Mouse (Mus musculus): Measurements from ENCODE around the gene Smg6.
A peak's percentile ranks its signal among the peaks of the same experiment; 100 is the strongest.

Smg6 gene

GRCm38 (mm10) chr11:75049807-75050206, 124.2 kb downstream of the Smg6 start:
- DNase-seq (ENCODE audit: low spot score): no peak

- no peak for DNase-seq (ENCODE audit: low spot score)
Measured at GRCm38 (mm10) chr11:75051239-75051638, 125.6 kb downstream of the Smg6 start.

GRCm38 (mm10) chr11:75051712-75052550, 126.3 kb downstream of the Smg6 start:
- no peak for DNase-seq (ENCODE audit: low spot score)

GRCm38 (mm10) chr11:75053020-75053419, 127.4 kb downstream of the Smg6 start:
- DNase-seq (ENCODE audit: low spot score): no peak

DNA sequence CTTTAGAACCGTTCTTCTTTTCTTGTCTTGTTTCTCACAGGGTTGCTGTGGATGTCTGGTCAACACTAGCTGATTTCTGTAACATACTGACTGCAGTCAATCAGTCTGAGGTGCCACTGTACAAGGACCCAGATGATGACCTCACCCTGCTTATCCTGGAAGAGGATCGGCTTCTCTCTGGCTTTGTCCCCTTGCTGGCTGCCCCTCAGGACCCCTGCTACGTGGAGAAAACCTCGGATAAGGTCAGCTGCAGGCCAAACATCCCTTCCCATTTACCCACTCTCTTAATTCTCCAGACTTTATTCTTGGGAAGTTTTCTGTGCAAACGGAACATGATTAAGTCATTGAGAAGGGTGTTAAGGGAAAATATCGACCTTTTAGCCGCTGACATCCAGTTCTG, 128.1 kb downstream of the Smg6 start:
- no peak for DNase-seq (ENCODE audit: low spot score)

- DNase-seq (ENCODE audit: low spot score): no peak
Measured at GRCm38 (mm10) chr11:75054184-75054877, 128.7 kb downstream of the Smg6 start.

DNA sequence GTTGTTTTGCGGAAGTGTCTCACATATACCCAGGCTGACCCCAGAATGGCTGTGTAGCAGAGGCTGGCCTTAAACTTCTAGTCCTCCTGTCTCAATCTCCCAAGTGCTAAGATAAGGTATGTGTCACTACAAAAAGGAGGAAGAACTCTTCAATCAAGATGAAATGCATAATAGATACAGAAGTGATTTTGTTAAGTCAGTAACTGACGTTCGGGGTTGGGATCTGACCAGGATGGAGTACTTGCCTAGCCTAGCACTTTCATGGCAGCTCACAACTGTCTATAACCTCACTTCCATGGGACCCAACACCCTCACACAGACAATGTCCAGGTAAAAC, 129.2 kb downstream of the Smg6 start:
- no peak for DNase-seq (ENCODE audit: low spot score)

DNA sequence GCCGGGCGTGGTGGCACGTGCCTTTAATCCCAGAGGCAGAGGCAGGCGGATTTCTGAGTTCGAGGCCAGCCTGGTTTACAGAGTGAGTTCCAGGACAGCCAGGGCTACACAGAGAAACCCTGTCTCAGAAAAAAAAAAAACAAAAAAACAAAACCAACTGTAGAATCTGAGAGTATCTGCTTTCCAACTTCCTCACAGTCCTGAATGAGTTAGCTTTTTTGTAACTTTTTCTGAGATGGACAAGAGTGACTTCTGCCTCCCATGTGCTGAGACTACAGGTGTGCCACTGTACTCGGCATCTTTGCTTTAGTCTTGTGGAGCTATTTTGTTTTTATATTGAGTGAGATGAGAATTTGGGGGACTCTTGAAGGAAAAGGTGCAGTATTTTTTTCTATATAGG, 137.0 kb downstream of the Smg6 start:
- no peak for DNase-seq (ENCODE audit: low spot score)

DNA sequence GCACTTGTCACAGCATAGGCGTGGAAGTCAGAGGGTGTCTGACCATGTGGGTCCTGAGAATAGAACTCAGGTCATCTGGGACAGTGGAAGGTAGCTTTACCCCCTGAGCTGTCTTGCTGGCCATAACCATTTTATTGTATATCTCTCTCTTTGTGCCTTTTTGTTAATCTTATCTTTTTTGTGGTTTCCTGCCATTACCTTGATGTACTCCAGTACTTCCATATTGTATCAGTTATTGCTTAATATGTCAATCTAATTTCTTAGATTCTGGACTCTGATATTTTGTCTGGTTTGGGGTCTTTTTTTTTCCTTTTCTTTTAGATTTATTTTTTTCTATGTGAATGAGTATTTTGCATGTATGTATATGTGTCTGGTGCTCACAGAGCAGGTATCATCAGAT, 138.6 kb downstream of the Smg6 start:
- DNase-seq (ENCODE audit: low spot score): no peak

DNA sequence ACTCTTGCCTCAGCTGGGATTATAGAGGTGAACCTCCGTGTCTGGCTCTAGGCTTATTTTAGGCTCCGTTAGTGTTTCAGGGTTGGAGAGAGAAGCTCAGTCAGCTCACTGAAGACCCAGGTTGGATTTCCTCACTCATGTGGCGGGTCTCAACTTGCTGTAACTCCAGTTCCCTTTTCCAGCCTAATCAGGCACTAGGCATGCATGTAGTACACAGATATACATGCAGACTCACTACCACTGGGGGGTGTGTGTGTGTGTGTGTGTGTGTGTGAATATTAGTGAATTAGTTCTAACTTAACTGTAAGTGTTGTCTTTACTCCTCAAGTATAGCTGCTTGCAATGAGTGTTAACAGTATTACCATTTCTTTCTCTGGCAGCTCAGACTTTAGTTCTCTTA, 145.7 kb downstream of the Smg6 start:
- no peak for DNase-seq (ENCODE audit: low spot score)

- DNase-seq (ENCODE audit: low spot score): no peak
Measured at GRCm38 (mm10) chr11:75072932-75073625, 147.5 kb downstream of the Smg6 start.

- DNase-seq (ENCODE audit: low spot score): no peak
Measured at GRCm38 (mm10) chr11:75073696-75074095, 148.1 kb downstream of the Smg6 start.

DNA sequence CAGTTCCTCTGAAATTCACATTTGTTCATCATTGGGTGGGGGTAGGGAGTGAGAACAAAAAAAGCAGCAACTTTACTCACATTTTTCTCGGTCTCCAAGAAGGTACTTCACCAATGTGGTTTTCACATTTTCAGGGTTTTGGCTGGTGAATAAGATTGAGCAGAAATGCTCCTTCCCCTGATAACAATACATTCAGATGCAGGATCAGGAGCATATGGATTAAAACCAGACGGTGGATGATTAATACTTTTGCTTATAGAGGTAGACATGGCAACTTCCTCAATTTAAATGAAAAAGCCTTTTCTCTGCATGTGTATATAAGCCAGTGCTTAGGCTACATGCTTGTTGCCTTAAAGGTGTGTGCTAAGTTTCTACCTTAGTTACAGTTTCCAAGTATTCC, 148.9 kb downstream of the Smg6 start:
- no peak for DNase-seq (ENCODE audit: low spot score)

GRCm38 (mm10) chr11:75078616-75079015, 153.0 kb downstream of the Smg6 start:
- DNase-seq (ENCODE audit: low spot score): no peak

- no peak for DNase-seq (ENCODE audit: low spot score)
Measured at GRCm38 (mm10) chr11:75083031-75083430, 157.4 kb downstream of the Smg6 start.

DNA sequence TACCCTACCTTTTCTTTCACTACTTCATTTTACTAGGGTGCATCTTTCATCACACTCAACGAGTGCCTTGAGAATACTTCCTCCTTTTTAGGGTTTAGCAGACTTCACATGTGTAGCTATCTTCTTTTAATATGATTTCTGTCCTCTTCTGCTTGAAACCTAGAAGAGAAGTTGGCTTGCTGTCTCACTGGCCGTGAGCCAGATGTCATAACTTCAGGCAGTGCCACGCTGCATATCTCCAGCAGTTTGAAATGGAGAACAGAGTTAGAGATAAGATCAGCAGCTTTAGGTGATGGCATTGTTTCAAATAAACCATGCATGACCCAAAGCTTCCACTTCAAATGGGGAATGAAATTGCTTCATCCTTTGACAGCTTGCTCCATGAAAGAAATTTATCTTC, 166.5 kb downstream of the Smg6 start:
- DNase-seq (ENCODE audit: low spot score): peak; percentile 30

- DNase-seq (ENCODE audit: low spot score): peak; percentile 27
Measured at GRCm38 (mm10) chr11:75092656-75093055, 167.0 kb downstream of the Smg6 start.

- DNase-seq (ENCODE audit: low spot score): no peak
Measured at GRCm38 (mm10) chr11:75094759-75095158, 169.1 kb downstream of the Smg6 start.

GRCm38 (mm10) chr11:75102763-75103339, 177.2 kb downstream of the Smg6 start:
- no peak for DNase-seq (ENCODE audit: low spot score)

DNA sequence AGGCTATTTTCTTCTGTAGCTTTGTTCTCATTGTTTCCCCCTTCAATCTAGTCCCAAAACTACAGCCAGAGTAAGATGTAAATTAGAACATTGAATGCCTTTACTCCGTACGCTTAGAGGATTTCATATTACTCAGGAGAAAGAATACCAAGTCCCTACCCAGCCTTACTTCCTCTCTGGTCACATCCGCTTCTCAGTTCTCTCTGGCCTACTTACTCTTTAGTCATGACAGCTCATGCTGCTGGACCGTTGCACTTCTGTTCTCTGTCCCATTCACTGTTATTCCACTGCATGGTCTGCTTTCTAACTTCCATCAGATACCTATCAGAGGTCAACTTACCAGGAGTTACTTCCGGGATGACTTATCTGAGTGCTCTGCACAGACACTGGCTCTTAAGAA, 181.0 kb downstream of the Smg6 start:
- DNase-seq (ENCODE audit: low spot score): no peak

GRCm38 (mm10) chr11:75108909-75109308, 183.3 kb downstream of the Smg6 start:
- DNase-seq (ENCODE audit: low spot score): no peak

DNA sequence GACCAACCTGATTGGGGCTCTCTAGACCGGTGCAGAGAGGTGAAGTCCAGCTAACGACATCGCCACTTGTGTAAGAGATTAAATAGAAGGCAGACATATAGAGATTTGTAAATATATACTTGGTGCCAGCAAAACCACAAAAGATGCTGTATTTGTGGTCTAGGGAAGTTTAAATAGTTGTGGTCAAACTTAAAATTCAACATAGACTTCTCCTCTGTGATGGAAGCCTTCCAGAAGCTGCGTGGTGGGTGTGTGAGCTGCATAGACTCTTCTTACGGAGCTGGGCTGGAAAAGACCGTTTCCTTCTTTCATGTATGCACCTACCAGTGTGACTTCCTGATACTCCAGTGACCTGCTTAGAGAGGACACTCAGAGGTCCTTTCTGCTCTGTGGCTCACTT, 190.8 kb downstream of the Smg6 start:
- DNase-seq (ENCODE audit: low spot score): no peak

DNA sequence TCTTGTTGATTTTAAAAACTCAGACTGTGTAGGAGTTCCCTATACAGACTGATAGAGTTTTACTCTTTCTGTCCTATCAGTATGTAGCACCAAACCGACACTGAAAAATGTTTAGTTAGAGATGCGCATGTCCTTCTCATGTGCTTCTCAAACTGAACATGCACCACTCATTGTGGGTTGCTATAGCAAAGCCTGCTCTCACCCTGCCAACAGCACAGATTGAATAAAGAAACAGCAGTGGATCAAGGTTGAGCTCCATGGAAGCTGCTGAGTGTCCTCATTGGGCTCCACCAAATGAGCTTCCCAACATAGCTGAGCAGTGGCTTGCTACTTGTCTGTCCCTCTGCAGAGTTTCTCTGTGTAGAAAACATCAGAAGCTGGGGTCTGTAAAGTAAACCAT, 192.5 kb downstream of the Smg6 start:
- DNase-seq (ENCODE audit: low spot score): no peak

Measured in urinary bladder, postnatal 25 days (tissue).